Mouse (Mus musculus): ENCODE data around the gene Socs4. TPM values are rescaled to one million over a fixed set of nuclear protein-coding genes. Genes with fewer than 3 reads are reported as not detected.

Socs4 gene
- polyA plus RNA-seq, 1 experiment, result 24.2 TPM

- H3K27me3 ChIP-seq (ENCODE audit: control insufficient read depth, insufficient read depth, low read length, poor library complexity, severe bottlenecking), result no peaks in the 10 kb centered on the region
- H3K9ac ChIP-seq (ENCODE audit: low read depth, poor library complexity, severe bottlenecking), result peak overlapping the region; percentile 82
- peak overlapping the region; percentile 77 for H3K27ac ChIP-seq (ENCODE audit: insufficient read depth, low read length)
- H3K4me3 ChIP-seq (ENCODE audit: low read depth, low read length), result peak overlapping the region; percentile 74
- no peaks in the 10 kb centered on the region for H3K9me3 ChIP-seq (replicated peaks; ENCODE audit: control insufficient read depth, insufficient read depth, low read length, poor library complexity, severe bottlenecking)
- TF ChIP-seq POLR2A (IDR thresholded peaks at IDR 0.05; ENCODE audit: insufficient read depth, low read length) (no peak), EP300 (IDR thresholded peaks at IDR 0.05; ENCODE audit: insufficient read depth, low read depth, low read length) (no peak), CTCF (IDR thresholded peaks at IDR 0.05; ENCODE audit: low read depth, low read length) (no peak)
- no peaks in the 10 kb centered on the region for H3K4me1 ChIP-seq (ENCODE audit: control insufficient read depth, insufficient read depth, low read length)
- H3K36me3 ChIP-seq (ENCODE audit: control insufficient read depth, insufficient read depth, low read length, poor library complexity, severe bottlenecking), result peaks cover 19% of the 10 kb centered on the region
Observed at GRCm38 (mm10) chr14:47298819-47299261, 22.1 kb downstream of the Socs4 start.

GRCm38 (mm10) chr14:47302885-47303680 is 26.4 kb downstream of the Socs4 start:
- Histone ChIP-seq H3K36me3 (ENCODE audit: control insufficient read depth, insufficient read depth, low read length, poor library complexity, severe bottlenecking) (peaks cover 27% of the 10 kb centered on the region), H3K4me1 (ENCODE audit: control insufficient read depth, insufficient read depth, low read length) (no peaks in the 10 kb centered on the region), H3K4me3 (ENCODE audit: low read depth, low read length) (no peak overlapping the region), H3K27me3 (ENCODE audit: control insufficient read depth, insufficient read depth, low read length, poor library complexity, severe bottlenecking) (no peaks in the 10 kb centered on the region), H3K27ac (ENCODE audit: insufficient read depth, low read length) (no peak overlapping the region), H3K9ac (ENCODE audit: low read depth, poor library complexity, severe bottlenecking) (no peak overlapping the region), H3K9me3 (replicated peaks; ENCODE audit: control insufficient read depth, insufficient read depth, low read length, poor library complexity, severe bottlenecking) (no peaks in the 10 kb centered on the region)
- TF ChIP-seq CTCF (IDR thresholded peaks at IDR 0.05; ENCODE audit: low read depth, low read length) (no peak), POLR2A (IDR thresholded peaks at IDR 0.05; ENCODE audit: insufficient read depth, low read length) (no peak), EP300 (IDR thresholded peaks at IDR 0.05; ENCODE audit: insufficient read depth, low read depth, low read length) (no peak)

- H3K27me3 ChIP-seq (ENCODE audit: control insufficient read depth, insufficient read depth, low read length, poor library complexity, severe bottlenecking), result no peaks in the 10 kb centered on the region
- no peak overlapping the region for H3K27ac ChIP-seq (ENCODE audit: insufficient read depth, low read length)
- TF ChIP-seq EP300 (IDR thresholded peaks at IDR 0.05; ENCODE audit: insufficient read depth, low read depth, low read length) (no peak), CTCF (IDR thresholded peaks at IDR 0.05; ENCODE audit: low read depth, low read length) (no peak), POLR2A (IDR thresholded peaks at IDR 0.05; ENCODE audit: insufficient read depth, low read length) (no peak)
- H3K9me3 ChIP-seq (replicated peaks; ENCODE audit: control insufficient read depth, insufficient read depth, low read length, poor library complexity, severe bottlenecking), result no peaks in the 10 kb centered on the region
- H3K4me1 ChIP-seq (ENCODE audit: control insufficient read depth, insufficient read depth, low read length), result no peaks in the 10 kb centered on the region
- H3K36me3 ChIP-seq (ENCODE audit: control insufficient read depth, insufficient read depth, low read length, poor library complexity, severe bottlenecking), result peaks cover 36% of the 10 kb centered on the region
- H3K4me3 ChIP-seq (ENCODE audit: low read depth, low read length), result no peak overlapping the region
- no peak overlapping the region for H3K9ac ChIP-seq (ENCODE audit: low read depth, poor library complexity, severe bottlenecking)
Observed at GRCm38 (mm10) chr14:47304814-47305405, 28.2 kb downstream of the Socs4 start.

GRCm38 (mm10) chr14:47305933-47306332 is 29.2 kb downstream of the Socs4 start:
- Histone ChIP-seq H3K9ac (ENCODE audit: low read depth, poor library complexity, severe bottlenecking) (no peak overlapping the region), H3K4me3 (ENCODE audit: low read depth, low read length) (no peak overlapping the region), H3K9me3 (replicated peaks; ENCODE audit: control insufficient read depth, insufficient read depth, low read length, poor library complexity, severe bottlenecking) (no peaks in the 10 kb centered on the region), H3K27me3 (ENCODE audit: control insufficient read depth, insufficient read depth, low read length, poor library complexity, severe bottlenecking) (no peaks in the 10 kb centered on the region), H3K27ac (ENCODE audit: insufficient read depth, low read length) (no peak overlapping the region), H3K36me3 (ENCODE audit: control insufficient read depth, insufficient read depth, low read length, poor library complexity, severe bottlenecking) (peaks cover 35% of the 10 kb centered on the region), H3K4me1 (ENCODE audit: control insufficient read depth, insufficient read depth, low read length) (no peaks in the 10 kb centered on the region)
- TF ChIP-seq CTCF (IDR thresholded peaks at IDR 0.05; ENCODE audit: low read depth, low read length) (no peak), POLR2A (IDR thresholded peaks at IDR 0.05; ENCODE audit: insufficient read depth, low read length) (no peak), EP300 (IDR thresholded peaks at IDR 0.05; ENCODE audit: insufficient read depth, low read depth, low read length) (no peak)

- H3K27ac ChIP-seq (ENCODE audit: insufficient read depth, low read length), result no peak overlapping the region
- no peaks in the 10 kb centered on the region for H3K9me3 ChIP-seq (replicated peaks; ENCODE audit: control insufficient read depth, insufficient read depth, low read length, poor library complexity, severe bottlenecking)
- peaks cover 42% of the 10 kb centered on the region for H3K36me3 ChIP-seq (ENCODE audit: control insufficient read depth, insufficient read depth, low read length, poor library complexity, severe bottlenecking)
- H3K27me3 ChIP-seq (ENCODE audit: control insufficient read depth, insufficient read depth, low read length, poor library complexity, severe bottlenecking), result no peaks in the 10 kb centered on the region
- H3K4me3 ChIP-seq (ENCODE audit: low read depth, low read length), result no peak overlapping the region
- no peaks in the 10 kb centered on the region for H3K4me1 ChIP-seq (ENCODE audit: control insufficient read depth, insufficient read depth, low read length)
- H3K9ac ChIP-seq (ENCODE audit: low read depth, poor library complexity, severe bottlenecking), result no peak overlapping the region
- no peak for TF ChIP-seq EP300 (IDR thresholded peaks at IDR 0.05; ENCODE audit: insufficient read depth, low read depth, low read length)
- no peak for TF ChIP-seq POLR2A (IDR thresholded peaks at IDR 0.05; ENCODE audit: insufficient read depth, low read length)
- TF ChIP-seq CTCF (IDR thresholded peaks at IDR 0.05; ENCODE audit: low read depth, low read length), result no peak
Observed at GRCm38 (mm10) chr14:47307669-47308068, 30.9 kb downstream of the Socs4 start.

GRCm38 (mm10) chr14:47309061-47309460 is 32.3 kb downstream of the Socs4 start:
- Histone ChIP-seq H3K4me1 (ENCODE audit: control insufficient read depth, insufficient read depth, low read length) (no peaks in the 10 kb centered on the region), H3K36me3 (ENCODE audit: control insufficient read depth, insufficient read depth, low read length, poor library complexity, severe bottlenecking) (peaks cover 55% of the 10 kb centered on the region)

More at GRCm38 (mm10) chr14:47309061-47309460, 32.3 kb downstream of the Socs4 start:
- Histone ChIP-seq H3K9ac (ENCODE audit: low read depth, poor library complexity, severe bottlenecking) (no peak overlapping the region), H3K9me3 (replicated peaks; ENCODE audit: control insufficient read depth, insufficient read depth, low read length, poor library complexity, severe bottlenecking) (no peaks in the 10 kb centered on the region), H3K27me3 (ENCODE audit: control insufficient read depth, insufficient read depth, low read length, poor library complexity, severe bottlenecking) (no peaks in the 10 kb centered on the region), H3K27ac (ENCODE audit: insufficient read depth, low read length) (no peak overlapping the region), H3K4me3 (ENCODE audit: low read depth, low read length) (no peak overlapping the region)
- TF ChIP-seq EP300 (IDR thresholded peaks at IDR 0.05; ENCODE audit: insufficient read depth, low read depth, low read length) (no peak), POLR2A (IDR thresholded peaks at IDR 0.05; ENCODE audit: insufficient read depth, low read length) (no peak), CTCF (IDR thresholded peaks at IDR 0.05; ENCODE audit: low read depth, low read length) (no peak)
